Mouse (Mus musculus) cerebellum, adult 11-12 months (tissue): Measurements from ENCODE around the gene D10Jhu81e.
"Not testable (repeated sequence)": the region's sequence is repeated elsewhere in the genome, so short reads cannot be mapped to it uniquely, and the experiment has no call there.

Experiments
- DNase-seq: peaks from one replicate; pipeline ENCODE4 v3.0.0; 2022

D10Jhu81e gene

DNA sequence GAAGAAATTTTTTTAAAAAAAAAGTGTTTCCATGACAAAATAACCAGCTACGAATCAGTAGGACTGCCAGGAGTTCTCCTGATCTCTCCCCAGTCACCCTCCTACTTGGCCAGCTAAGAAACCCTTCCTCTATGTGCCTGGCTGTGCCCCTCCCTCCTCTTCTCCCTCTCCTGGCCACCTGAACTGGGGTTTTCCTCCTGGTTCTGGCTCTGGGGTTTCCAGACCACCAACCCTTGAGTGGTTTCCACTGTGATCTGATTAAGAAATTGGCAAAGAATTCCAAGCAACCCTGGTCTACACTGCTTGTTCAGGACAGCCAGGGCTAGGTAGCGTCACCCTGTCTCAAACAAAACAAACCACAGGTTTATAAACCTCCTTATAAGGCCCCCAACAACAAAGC, 40.9 kb downstream of the D10Jhu81e start:
- no peak for DNase-seq

- DNase-seq: no peak
Observed at GRCm38 (mm10) chr10:78127931-78128330, 41.7 kb downstream of the D10Jhu81e start.

- no peak for DNase-seq
Observed at GRCm38 (mm10) chr10:78127046-78127870, 42.3 kb downstream of the D10Jhu81e start.

GRCm38 (mm10) chr10:78126311-78126710, 43.3 kb downstream of the D10Jhu81e start:
- no peak for DNase-seq

GRCm38 (mm10) chr10:78125061-78125460, 44.5 kb downstream of the D10Jhu81e start:
- not testable (repeated sequence) for DNase-seq

DNA sequence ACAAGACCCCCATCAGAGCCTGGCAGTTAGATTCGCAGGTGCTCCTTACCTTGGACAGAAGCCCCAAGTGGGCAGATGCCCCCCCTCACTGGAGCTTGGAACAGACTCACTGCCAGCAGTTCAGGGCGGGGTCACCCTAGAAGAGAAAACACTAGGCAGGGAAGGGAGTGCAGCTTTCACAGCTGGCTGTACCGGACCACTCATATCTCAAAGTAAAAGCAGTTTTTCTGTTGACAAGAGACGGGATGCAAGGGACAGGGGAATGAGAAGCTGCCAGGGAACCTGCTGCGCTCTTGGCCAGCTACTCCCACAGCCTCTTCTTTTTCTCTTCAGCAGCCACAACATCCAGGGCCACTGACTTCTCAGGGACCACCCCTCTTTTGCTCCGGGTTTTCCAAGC, 45.4 kb downstream of the D10Jhu81e start:
- not testable (repeated sequence) for DNase-seq

DNA sequence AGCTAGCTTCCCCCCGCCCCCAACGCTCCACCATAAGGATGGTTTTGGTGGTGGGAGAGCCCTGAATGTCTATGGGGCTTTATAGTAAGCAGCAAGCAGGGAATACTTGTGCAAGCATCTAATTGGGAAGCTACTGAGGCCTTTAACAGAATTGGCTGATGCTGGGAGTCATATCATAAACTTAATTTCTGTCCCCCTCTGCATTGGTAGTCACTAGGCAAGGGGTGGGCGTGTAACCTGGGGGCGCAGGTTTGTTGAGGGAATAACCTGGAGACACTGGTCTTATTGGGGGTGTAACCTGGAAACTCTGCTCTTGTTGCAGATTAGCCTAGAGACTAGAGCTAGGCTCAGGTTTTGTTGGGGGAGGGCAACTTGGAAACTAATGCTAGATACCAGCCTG, 50.2 kb downstream of the D10Jhu81e start:
- DNase-seq: no peak

GRCm38 (mm10) chr10:78115153-78115552, 54.4 kb downstream of the D10Jhu81e start:
- no peak for DNase-seq

GRCm38 (mm10) chr10:78114521-78115092, 55.0 kb downstream of the D10Jhu81e start:
- no peak for DNase-seq
